Mouse (Mus musculus) olfactory bulb, adult 2 months (tissue): ENCODE measurements around the gene Fyn.

Source experiments
- CTCF ChIP-seq: fragments of 200-500 bp; IDR thresholded peaks from 2 replicates; pipeline ENCODE4 v1.5.1; 2012; ENCODE audit warnings: low read depth, mild to moderate bottlenecking, low read length, moderate library complexity; ENCODE audit not compliant: insufficient read depth
- POLR2A ChIP-seq: fragments of 200-500 bp; IDR thresholded peaks from 2 replicates; pipeline ENCODE4 v1.6.1; 2012; ENCODE audit warnings: mild to moderate bottlenecking, low read depth, low read length, moderate library complexity; ENCODE audit not compliant: insufficient read depth

GRCm38 (mm10) chr10:39503331-39503730, 134.7 kb downstream of the Fyn start:
- no peak for TF ChIP-seq CTCF
- TF ChIP-seq POLR2A = no peak
